Mouse (Mus musculus): ENCODE data around the gene Snrpe. TPM values are rescaled to one million over a fixed set of nuclear protein-coding genes. Genes with fewer than 3 reads are reported as not detected.

Snrpe gene
- total RNA-seq, 2 experiments from 2014 or later: 97.8 to 112 TPM

Other genes starting within 250 kb of the Snrpe start
- gene Etnk2, start 246.7 kb downstream of the Snrpe start, total RNA-seq (2021): 1 to 10 TPM; 5.3 to 7.3 TPM
- gene Sox13, start 185.9 kb downstream of the Snrpe start, total RNA-seq (2021): 10 to 100 TPM in 1 of 2 experiments, 1 to 10 TPM in 1; 9.2 to 10.3 TPM
- gene Zbed6, start 50.6 kb upstream of the Snrpe start, total RNA-seq (2021): 1 to 10 TPM; 6.0 to 9.5 TPM
- 10 to 100 TPM; 25.4 to 25.9 TPM for gene Gm38394, start 51.0 kb upstream of the Snrpe start, total RNA-seq (2021)
- gene Lax1, start 79.8 kb upstream of the Snrpe start, total RNA-seq (2021): under 1 TPM in 1 of 2 experiments, not detected in 1; 0.29 TPM
- 100 to 1,000 TPM; 102 to 107 TPM for gene Atp2b4, start 190.8 kb upstream of the Snrpe start, total RNA-seq (2021)